Mouse (Mus musculus) stomach, embryonic 14.5 days (tissue): Measurements from ENCODE around the gene Rfx6. TPM values are rescaled to one million over a fixed set of nuclear protein-coding genes. Genes with fewer than 3 reads are reported as not detected.

Experiments
- ATAC-seq: fragments of 200-750 bp; cut with Nextera tagmentation; 2 replicates; pipeline ENCODE4 v1.8.0; 2017; ENCODE audit warnings: low read depth, moderate TSS enrichment; ENCODE audit not compliant: insufficient number of reproducible peaks, insufficient read depth, low FRiP score
- H3K27ac ChIP-seq: fragments of 300-500 bp; sonication (generic); 2 replicates; pipeline ENCODE4 v1.5.1; 2014; ENCODE audit warnings: mild to moderate bottlenecking, low read length, moderate library complexity, mixed read lengths
- H3K27me3 ChIP-seq: fragments of 300-500 bp; sonication (generic); 2 replicates; pipeline ENCODE4 v1.6.1; 2014; ENCODE audit warnings: low read length, control low read depth, mixed read lengths; ENCODE audit not compliant: control insufficient read depth, insufficient read depth
- H3K36me3 ChIP-seq: fragments of 300-500 bp; sonication (generic); 2 replicates; pipeline ENCODE4 v1.6.1; 2014; ENCODE audit warnings: mild to moderate bottlenecking, control low read depth, low read length, moderate library complexity, mixed read lengths; ENCODE audit not compliant: control insufficient read depth, insufficient read depth
- H3K4me1 ChIP-seq: fragments of 300-500 bp; sonication (generic); 2 replicates; pipeline ENCODE4 v1.6.1; 2014; ENCODE audit warnings: low read length, control low read depth, mixed read lengths; ENCODE audit not compliant: control insufficient read depth, insufficient read depth
- H3K4me2 ChIP-seq: fragments of 300-500 bp; sonication (generic); replicated peaks from 2 replicates; pipeline ENCODE4 v1.6.1; 2014; ENCODE audit warnings: low read depth, low read length, control low read depth
- H3K4me3 ChIP-seq: fragments of 300-500 bp; sonication (generic); 2 replicates; pipeline ENCODE4 v1.5.1; 2014; ENCODE audit warnings: low read depth, low read length, control low read depth
- H3K9ac ChIP-seq: fragments of 300-500 bp; sonication (generic); replicated peaks from 2 replicates; pipeline ENCODE4 v1.6.1; 2014; ENCODE audit warnings: low read depth, mild to moderate bottlenecking, control low read depth, low read length, moderate library complexity, mixed read lengths
- H3K9me3 ChIP-seq: fragments of 300-500 bp; sonication (generic); 2 replicates; pipeline ENCODE4 v1.6.1; 2016; ENCODE audit warnings: low read depth, low read length, control low read depth; ENCODE audit not compliant: control insufficient read depth
- WGBS: fragments of 180-500 bp; shearing (Covaris S2); extraction: QIAGEN DNeasy Blood & Tissue Kit; methylation state at CpG from one replicate; pipeline ENCODE4 v1.1.7; 2014; 5-methylcytosine and 5-hydroxymethylcytosine counted together
- polyA plus RNA-seq: library from polyadenylated mRNA; unstranded; fragments of >200 nt; fragmentation: Nextera tagmentation; extraction: Ambion mirVana; gene quantifications from 2 replicates; pipeline ENCODE4 v1.2.1, GENCODE M21; 2014

Rfx6 gene
- polyA plus RNA-seq = 1.2 and 2.3 TPM in 2 replicates

DNA sequence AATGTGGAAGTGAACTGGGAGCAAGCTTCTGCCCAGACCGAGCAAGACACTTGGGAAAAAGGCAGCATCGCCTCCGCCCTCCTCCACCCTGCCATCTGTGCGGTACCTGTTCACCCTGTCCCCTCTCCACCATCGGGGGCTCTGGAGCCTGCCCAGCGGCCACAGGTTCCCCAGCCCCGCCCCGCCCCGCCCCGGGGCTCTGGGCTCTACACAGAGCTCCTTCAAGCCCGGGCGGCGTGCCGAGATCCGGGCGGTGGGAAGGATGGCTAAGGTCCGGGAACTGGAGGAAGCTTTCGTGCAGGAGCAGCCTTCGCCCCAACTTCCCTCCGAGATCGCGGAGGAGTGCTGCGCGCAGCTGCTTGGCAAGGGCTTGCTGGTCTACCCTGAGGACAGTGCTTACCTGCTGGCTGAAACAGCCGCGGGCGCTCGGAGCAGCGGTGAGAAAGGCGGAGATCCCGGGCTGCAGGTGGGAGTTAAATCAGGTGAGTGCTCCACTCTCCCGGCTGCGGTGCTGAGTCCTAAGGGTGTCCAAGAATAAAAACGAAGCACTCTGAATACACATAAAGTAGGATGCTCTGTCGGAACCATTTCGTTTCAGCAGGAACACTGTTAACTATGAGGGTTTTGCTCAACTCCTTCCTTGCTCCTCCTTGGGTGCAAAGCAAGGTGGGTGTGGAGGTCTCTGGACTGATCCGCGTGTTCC, at the start of gene Rfx6:
Rfx6 (plus strand) TSS at position 209 of the 703 bp plus-strand sequence.
- under 1% methylated on average over 36 of the region's 38 CpGs for WGBS
- Histone ChIP-seq H3K36me3 (no peaks in the 10 kb centered on the region), H3K4me2 (peak within 1 kb of the TSS; percentile 72), H3K9me3 (no peaks in the 10 kb centered on the region), H3K27ac (no peak within 1 kb of the TSS), H3K4me1 (no peaks in the 10 kb centered on the region), H3K4me3 (peak within 1 kb of the TSS; percentile 43), H3K9ac (0 out of 2 replicates have a peak within 1 kb of the TSS, but pooled peaks have one; percentile 18), H3K27me3 (0 out of 2 replicates have a peak, but pooled peaks cover 4% of the 10 kb centered on the region)
- ATAC-seq = peak; percentile 87

DNA sequence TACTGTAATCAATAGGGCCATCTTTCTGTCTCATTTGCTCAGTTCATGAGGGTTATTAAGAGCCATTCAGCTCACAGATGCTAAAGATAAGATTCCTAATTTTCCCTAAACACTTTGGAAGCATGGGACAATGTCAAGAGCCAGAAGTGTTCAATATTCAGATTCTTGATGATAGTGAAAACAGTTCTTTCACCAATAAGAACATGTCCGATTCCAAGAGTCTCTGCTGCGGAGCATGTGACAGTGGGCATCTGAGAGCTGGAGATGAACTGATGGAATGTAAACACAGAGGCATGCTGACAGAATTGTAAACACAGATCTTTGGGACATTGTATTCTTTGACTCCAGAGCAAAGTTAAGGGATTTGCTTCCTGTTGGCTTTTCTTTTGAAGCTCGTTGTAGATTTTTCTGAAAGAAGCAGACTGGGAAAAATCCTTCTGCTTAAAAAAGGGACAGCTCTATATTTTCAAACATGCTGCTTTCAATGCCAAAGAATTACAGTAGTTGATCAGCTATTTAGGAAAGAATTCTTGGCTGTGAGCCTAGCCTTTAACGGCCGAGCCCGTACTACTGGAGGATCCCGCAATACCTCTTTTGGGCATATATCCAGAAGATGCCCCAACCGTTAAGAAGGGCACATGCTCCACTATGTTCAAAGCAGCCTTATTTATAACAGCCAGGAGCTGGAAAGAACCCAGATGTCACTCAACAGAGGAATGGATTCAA, 46.0 kb upstream of the Rfx6 start, which contains the start of gene Gprc6a:
Gprc6a (minus strand) TSS at position 51 of the 726 bp plus-strand sequence.
- Histone ChIP-seq H3K9me3 (no peaks in the 10 kb centered on the region), H3K4me1 (no peaks in the 10 kb centered on the region), H3K36me3 (no peaks in the 10 kb centered on the region), H3K9ac (no peak within 1 kb of the TSS), H3K4me2 (no peak within 1 kb of the TSS), H3K27me3 (no peaks in the 10 kb centered on the region), H3K4me3 (no peak within 1 kb of the TSS), H3K27ac (no peak within 1 kb of the TSS)
- no peak for ATAC-seq
- WGBS = 21% methylated on average over 8 of the region's 8 CpGs

DNA sequence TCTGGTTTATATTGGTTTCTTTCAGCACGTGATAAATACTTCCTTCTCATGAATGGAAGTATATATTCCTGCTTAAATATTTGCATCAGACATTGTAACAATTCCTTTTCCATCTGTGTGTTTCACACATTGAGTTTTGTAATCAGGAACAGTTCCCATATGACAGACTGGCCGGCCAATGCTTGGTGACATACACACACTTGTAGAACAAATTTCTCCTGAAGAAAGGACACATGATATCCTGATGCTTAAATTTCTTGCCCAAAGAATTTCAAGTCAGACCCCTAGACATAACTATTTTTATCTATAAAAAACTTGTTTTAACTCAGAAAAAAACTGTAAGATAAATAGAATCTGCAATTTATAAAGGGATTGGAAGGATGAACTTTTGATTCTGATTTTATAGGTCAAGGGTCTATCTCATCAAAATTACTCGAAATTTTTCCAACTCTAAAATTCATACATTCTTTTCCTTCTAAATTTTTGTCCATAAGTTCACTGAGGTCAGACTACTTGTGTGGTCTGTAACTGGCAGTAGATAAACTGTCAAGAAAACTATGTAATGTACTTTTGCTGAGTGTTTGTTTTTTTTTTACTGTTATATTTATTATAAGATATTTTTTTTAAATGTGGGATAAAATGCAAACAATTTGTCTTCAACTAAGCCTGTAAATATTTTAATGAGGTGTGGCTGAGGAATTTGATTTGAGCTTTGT, 27.9 kb upstream of the Rfx6 start:
- Histone ChIP-seq H3K27me3 (no peaks in the 10 kb centered on the region), H3K4me3 (no peak overlapping the region), H3K4me2 (no peak overlapping the region), H3K27ac (no peak overlapping the region), H3K36me3 (no peaks in the 10 kb centered on the region), H3K9ac (no peak overlapping the region), H3K4me1 (no peaks in the 10 kb centered on the region), H3K9me3 (no peaks in the 10 kb centered on the region)
- 59% methylated on average over 3 of the region's 3 CpGs for WGBS
- no peak for ATAC-seq

DNA sequence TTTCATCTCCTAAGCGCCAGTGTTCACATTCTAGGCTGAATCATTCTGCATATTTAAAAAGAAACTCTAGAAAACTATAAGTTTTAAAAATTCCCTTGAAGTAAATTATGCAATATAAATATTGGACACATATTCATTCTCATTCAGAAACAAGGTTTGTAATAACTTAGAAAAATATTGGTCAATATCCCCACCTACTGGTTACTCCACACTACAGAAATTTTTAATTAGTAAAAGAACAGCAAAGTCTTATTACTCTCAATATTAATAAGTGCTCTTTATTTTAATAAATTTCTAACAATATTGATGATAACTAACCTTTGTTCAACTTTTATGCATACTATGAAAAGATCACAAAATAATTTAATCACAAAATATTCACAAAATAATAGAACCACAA, 20.2 kb upstream of the Rfx6 start:
- H3K27me3 ChIP-seq = no peaks in the 10 kb centered on the region
- H3K9ac ChIP-seq = no peak overlapping the region
- no peaks in the 10 kb centered on the region for H3K36me3 ChIP-seq
- H3K27ac ChIP-seq = no peak overlapping the region
- H3K9me3 ChIP-seq = no peaks in the 10 kb centered on the region
- 51% methylated on average over 1 of the region's 1 CpGs for WGBS
- no peak for ATAC-seq
- no peaks in the 10 kb centered on the region for H3K4me1 ChIP-seq
- H3K4me2 ChIP-seq = no peak overlapping the region
- H3K4me3 ChIP-seq = no peak overlapping the region

DNA sequence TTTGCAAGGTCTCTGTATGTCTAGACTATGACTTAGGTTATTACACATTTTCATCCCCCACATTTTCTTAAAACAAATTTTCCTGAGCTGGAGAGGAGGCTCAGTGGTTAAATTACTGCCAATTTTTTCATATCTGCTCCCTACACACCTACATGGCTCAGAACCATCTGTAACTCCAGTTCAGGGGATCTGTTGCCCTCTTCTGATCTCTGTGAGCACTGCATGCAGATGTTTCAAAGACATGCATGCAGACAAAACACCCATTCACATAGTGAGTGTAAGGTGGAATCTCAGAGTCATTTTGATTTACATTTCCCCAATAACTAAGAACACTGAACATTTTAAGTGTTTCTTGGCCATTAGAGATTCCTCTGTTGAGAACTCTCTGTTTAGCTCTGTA, 8.2 kb upstream of the Rfx6 start:
- Histone ChIP-seq H3K27ac (no peak overlapping the region), H3K4me2 (no peak overlapping the region), H3K9me3 (no peaks in the 10 kb centered on the region), H3K4me1 (no peaks in the 10 kb centered on the region), H3K36me3 (no peaks in the 10 kb centered on the region), H3K4me3 (no peak overlapping the region), H3K9ac (no peak overlapping the region), H3K27me3 (no peaks in the 10 kb centered on the region)
- no peak for ATAC-seq

DNA sequence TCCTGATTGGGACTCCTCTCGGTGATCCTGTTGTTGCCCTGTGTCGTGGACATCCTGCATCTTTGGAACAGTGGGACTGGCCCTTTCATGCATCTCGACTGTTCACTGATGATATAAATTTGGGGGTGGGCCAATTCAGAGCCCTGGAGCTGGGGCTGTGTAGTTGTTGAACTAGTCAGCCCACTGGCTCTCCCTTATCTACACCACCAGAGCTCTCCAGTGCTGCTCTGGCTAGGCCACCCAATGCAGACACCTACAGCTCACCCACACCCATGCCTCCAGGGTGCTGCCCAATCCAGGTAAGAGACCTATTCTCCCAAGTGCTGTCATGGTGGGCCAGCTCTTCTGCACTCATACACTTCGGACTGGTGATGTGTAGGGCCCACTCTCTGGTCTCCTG, 6.0 kb upstream of the Rfx6 start:
- no peaks in the 10 kb centered on the region for H3K27me3 ChIP-seq
- ATAC-seq = no peak
- no peaks in the 10 kb centered on the region for H3K9me3 ChIP-seq
- no peaks in the 10 kb centered on the region for H3K4me1 ChIP-seq
- H3K27ac ChIP-seq = no peak overlapping the region
- H3K4me3 ChIP-seq = no peak overlapping the region
- no peak overlapping the region for H3K4me2 ChIP-seq
- no peaks in the 10 kb centered on the region for H3K36me3 ChIP-seq
- no peak overlapping the region for H3K9ac ChIP-seq
- 95% methylated on average over 4 of the region's 4 CpGs for WGBS

DNA sequence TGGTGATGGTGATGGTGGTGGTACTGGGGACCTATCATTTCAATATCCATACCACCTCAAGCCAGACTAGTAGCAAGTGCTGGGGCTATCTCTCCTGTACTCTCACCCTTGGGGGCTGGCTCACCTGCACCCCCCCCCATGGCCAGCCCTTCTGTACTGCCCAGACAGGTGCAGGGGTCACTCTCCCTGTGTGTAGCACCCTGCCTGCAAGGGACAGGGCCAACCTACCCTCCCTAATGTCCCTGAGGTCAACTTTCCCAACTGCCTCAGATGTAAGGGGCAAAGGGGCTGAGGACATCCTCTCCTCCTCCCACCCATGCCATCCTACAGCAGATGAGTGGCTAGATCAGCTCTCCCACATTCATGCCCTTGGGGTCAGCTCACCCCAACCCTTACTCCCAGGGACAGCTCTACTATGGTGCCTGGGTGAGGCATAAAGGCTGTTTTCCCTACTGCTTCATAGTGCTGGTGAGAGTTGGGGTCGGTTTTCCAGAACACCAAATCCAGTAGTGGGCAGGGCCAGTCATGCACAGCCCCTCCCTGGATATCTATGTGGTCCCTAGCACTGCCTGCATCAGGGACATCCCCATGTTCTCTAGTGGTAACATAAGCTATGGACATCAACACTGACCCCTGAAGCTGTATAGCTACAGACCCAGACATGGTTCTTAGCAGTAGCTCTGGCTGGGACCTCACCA, 5.3 kb upstream of the Rfx6 start:
- Histone ChIP-seq H3K27ac (no peak overlapping the region), H3K27me3 (no peaks in the 10 kb centered on the region), H3K4me1 (no peaks in the 10 kb centered on the region), H3K9ac (no peak overlapping the region), H3K9me3 (no peaks in the 10 kb centered on the region), H3K4me2 (no peak overlapping the region), H3K4me3 (no peak overlapping the region), H3K36me3 (no peaks in the 10 kb centered on the region)
- 50% methylated on average over 1 of the region's 1 CpGs for WGBS
- peak; percentile 46; the same call in 1 of the 2 replicates for ATAC-seq

DNA sequence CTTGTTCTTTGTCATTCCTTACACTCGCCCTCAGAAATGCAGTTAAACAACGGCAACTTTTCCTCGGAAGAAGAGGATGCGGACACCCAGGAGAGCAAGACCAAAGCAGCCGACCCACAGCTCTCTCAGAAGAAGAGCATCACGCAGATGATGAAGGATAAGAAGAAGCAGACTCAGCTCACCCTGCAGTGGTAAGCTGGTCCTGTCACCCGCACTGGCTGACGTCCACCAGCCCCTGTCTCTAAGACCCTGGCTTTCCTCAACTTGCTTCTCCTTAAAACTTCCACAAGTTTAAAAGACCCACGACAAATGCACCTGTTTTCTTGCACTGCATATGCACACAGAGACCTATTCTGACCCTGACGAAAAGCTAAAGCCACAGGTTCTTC, 689 bp downstream of the Rfx6 start:
- H3K4me3 ChIP-seq = peak overlapping the region; percentile 43

More for the DNA sequence above, 689 bp downstream of the Rfx6 start:
- no peak overlapping the region for H3K9ac ChIP-seq
- WGBS = 16% methylated on average over 10 of the region's 10 CpGs
- no peak overlapping the region for H3K27ac ChIP-seq
- no peak for ATAC-seq
- H3K4me2 ChIP-seq = peak overlapping the region; percentile 72
- H3K27me3 ChIP-seq = 0 out of 2 replicates have a peak, but pooled peaks cover 4% of the 10 kb centered on the region
- H3K9me3 ChIP-seq = no peaks in the 10 kb centered on the region
- H3K36me3 ChIP-seq = no peaks in the 10 kb centered on the region
- no peaks in the 10 kb centered on the region for H3K4me1 ChIP-seq
